Mouse (Mus musculus): Measurements from ENCODE around the gene Dctn3.
"Not testable (repeated sequence)": the region's sequence is repeated elsewhere in the genome, so short reads cannot be mapped to it uniquely, and the experiment has no call there.

The Dctn3 gene

DNA sequence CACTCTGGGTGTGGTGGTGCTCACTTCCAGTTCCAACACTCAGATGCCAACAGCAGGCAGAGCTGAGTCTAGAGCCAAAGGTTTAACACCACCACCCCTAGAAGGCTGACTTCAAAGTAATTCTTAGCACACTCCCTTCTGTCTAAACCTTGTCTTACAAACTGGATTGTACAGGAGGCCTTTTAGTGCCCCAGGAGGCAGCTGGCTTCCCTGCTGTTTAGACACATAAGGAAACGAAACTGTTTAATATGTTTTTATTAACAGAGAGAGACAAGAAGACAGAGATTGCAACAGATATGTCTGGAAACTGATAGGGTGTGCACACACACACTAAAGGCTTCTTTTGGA lies 15.3 kb upstream of the Dctn3 start:
- no peak for DNase-seq (ENCODE audit: low read depth, low spot score)

DNA sequence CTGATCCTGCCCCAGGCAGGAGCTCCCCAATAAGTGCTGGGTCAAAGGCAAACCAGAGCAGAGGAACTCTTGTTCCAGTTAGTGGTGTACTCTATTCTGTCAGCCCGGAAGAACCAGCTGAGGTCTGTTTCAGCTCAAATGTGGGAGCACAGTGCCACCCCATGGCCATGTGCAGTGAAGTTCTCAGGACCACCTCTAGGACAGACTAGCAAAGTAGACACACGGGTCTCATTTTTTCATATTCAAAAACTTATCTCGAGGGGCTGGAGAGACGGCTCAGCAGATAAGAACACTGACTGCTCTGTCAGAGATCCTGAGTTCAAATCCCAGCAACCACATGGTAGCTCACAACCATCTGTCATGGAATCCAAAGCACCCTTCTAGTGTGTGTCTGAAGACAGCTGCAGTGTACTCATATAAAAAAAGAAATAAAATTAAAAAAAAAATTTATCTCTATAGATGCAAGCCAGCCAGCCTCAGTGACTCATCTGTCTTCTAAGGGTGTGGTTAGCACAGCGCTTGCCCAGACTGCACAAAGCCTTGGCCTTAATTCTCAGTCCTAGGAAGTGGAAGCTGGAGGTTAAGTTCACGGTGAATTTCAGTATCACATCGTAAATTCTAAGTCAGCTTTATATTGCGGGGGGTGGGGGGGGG lies 14.8 kb upstream of the Dctn3 start:
- peak; percentile 77 for DNase-seq (ENCODE audit: low read depth, low spot score)

DNA sequence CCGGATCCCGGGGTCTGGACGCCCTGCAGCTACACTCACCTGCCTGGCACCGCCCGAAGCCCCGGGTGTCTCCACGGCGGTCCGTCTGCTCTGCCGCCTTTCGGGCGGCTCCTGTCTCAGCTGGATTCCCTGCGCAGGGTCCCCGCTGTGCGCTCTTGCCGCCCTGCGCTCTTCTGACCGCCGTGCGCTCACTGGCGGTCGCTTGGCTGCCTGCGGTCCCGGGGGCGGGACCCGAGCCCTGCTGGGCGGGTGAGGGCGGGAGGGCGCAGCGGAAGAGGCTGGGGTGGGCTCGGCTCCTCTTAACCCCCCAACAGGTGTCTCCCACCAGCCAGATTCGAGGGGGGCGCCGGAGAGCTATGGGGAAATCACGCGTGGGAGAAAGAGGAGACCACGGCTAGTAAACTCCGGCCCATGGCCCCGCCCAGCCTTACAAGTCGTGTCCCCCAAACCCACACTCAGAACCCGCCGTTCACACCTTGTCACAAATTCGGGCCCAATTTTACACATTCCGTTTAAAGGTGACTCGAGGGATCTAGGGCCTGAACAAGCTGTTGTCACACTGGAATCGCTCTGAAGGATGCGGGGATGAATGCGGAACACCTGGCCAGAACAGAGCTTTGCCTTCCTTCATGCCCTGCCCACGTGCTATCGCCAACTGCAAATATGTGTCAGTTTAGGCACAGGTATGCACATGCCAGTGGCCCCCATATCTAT lies 8.2 kb upstream of the Dctn3 start, which contains the start of gene Arid3c:
Gene Arid3c (minus strand): TSS at position 91 of the 714 bp plus-strand sequence.
- DNase-seq (ENCODE audit: low read depth, low spot score), result peak; percentile 54

DNA sequence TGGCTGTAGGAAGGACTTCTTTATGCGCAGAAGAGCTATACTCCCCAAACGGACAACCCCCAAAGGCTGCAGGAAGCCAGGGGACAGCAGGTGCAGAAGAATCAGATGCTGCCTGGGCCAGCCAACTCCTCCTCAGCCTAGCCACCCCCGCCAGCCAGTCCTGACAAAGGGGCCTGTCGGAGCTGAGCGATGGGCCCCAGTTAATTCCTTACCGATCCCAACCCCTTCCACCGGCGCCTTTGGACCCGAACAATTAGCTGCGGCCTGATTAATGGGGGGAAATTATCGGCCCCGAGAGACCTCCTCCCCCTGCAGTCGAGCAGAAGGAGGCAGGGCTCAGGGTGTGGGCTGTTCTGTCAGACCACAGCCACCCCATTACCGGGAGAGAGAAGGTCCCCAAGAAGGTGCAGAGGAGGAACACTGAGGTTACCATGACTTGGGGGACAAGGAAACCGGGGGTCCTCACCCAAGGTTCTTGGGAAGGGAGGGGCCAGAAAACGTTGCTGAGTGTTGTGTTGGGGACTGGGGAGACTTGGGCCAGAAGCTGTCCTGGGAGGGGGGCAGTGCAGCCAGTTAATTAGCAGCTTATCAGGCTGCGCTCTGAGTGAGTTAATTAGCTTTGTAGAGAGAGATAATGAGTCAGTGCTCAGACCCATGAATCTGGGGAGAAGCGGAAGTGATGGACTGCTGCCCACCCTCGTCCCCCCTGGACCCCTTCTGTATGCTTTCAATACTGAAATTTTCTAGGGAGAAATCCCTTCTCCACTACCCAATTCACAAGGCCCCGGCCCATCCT lies 4.1 kb upstream of the Dctn3 start:
- peak; percentile 53 for DNase-seq (ENCODE audit: low read depth, low spot score)

DNA sequence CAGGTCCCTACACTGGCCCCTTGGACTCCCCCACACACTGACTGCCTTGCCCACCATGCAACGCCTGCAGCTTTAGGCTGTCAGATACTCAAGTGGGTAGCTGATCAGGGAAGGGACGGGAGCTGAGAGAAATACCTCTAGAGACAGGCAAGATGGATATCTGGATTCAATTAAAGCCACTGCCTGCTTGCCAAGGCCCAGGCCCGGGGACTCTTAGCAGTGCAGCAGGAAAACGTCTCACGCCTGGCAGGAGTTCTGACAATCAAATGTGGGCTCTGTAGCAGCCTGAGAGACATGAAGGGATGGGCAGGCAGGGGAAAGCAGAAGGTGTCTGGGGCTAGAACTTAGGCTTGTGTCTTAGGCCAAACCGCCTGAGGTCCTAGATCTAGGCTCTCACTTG lies 6.1 kb downstream of the Dctn3 start:
- DNase-seq (ENCODE audit: low read depth, low spot score), result no peak

- no peak for DNase-seq (ENCODE audit: low read depth, low spot score)
Measured at GRCm38 (mm10) chr4:41715596-41715995, 7.4 kb downstream of the Dctn3 start.

GRCm38 (mm10) chr4:41715082-41715481 lies 7.9 kb downstream of the Dctn3 start:
- DNase-seq (ENCODE audit: low read depth, low spot score), result no peak

DNA sequence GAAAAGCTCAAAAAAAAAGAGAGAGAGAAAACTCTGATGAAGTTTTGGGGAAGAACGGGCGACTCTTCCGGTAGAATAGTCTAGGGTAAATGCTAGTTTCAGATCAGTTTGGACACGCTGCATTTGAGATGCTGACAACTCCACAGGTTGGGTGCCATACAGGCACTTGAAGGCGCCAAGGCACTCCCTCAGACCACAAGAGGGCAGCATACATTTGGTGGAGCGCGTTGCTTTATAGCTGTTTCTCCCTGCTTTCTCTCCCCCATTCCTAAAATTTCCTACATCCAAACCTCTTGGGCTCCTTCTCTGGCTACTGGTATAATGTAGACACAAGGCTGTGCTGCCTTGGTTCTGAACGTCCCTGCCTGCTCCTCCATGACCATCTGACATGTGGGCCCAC lies 8.7 kb downstream of the Dctn3 start:
- DNase-seq (ENCODE audit: low read depth, low spot score), result peak; percentile 77

DNA sequence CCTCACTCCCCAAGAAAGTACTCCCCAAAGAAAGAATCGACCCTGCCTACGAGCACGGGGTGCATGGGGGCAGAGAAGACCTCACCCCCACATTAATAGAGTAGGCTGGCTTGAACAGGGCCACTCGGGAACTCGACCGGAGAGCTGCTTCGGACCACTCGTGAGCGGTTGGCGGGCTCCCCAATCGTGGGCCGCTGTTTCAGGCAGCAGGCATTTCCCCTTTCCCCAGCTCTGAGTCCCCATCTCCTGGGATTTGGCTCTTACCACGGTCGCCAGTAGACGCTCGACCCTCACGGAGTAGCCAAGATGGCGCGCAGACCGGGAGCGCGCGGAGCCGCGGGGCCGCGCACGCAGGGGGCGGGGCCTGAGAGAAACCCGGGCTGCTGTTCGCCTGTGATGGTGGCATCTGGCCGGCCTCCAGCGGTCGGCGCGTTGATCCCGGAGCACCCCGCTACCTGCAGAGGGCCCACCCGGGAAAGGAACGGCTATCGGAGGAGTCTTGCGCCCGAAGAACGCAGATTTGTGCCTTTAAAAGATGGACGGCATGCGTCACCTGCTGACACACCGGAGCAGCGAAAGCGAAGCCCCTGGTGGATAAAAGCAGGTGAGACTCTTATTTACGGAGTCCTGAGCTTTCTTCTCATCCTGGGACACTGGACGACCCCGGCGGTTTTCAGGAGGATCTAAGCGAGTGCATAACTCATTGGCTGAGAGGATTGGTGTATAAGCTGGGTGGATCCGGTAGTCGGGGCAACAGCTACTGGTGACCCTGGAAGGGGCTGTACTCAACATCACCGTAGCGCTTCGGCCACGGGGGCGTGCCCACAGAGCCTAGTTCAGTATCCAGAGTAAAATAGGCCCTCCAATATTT lies 9.5 kb downstream of the Dctn3 start, which contains the start of gene Rpp25l:
Gene Rpp25l (minus strand): TSS at position 338 of the 871 bp plus-strand sequence.
- DNase-seq (ENCODE audit: low read depth, low spot score), result peak; percentile 91

DNA sequence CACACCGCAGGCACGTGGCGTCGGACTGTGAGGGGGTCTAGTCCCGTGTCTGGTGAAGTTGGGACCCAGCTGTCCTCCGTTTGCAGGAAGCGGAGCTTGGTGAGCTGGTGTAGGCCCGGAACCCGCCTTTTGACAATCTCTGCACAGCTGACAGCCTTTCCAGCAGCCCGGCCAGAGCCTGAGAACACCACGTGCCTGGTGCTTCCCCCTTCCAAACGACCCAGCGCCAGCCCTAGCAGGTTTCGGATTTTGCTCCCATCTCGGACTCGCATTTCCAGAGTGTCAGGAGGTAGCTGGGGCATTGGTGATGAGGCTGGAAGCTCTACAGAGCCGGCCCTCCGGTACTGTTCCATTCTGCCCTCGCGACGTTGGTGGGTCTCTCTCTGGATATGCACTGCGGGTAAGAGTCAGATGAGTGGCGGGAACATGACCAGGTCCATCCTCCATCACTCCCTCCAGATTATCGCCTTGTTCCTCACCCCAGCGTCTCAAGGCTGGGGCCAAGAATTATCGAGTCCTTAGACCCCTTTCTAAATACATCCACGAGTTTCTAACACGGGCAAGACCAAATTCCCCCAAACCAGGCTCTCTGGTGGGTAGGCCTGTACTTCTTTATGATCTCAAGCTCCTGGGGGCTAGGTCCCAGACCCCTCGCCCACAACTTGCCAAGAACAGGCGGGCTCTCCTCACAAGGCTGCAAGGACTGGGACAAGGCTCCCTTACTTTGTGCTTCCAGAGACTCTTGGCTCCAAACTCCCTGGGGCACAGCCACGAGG lies 10.4 kb downstream of the Dctn3 start:
- DNase-seq (ENCODE audit: low read depth, low spot score), result no peak

GRCm38 (mm10) chr4:41711705-41712375 lies 11.1 kb downstream of the Dctn3 start:
- DNase-seq (ENCODE audit: low read depth, low spot score), result no peak

- DNase-seq (ENCODE audit: low read depth, low spot score), result no peak
Measured at GRCm38 (mm10) chr4:41710229-41710628, 12.7 kb downstream of the Dctn3 start.

DNA sequence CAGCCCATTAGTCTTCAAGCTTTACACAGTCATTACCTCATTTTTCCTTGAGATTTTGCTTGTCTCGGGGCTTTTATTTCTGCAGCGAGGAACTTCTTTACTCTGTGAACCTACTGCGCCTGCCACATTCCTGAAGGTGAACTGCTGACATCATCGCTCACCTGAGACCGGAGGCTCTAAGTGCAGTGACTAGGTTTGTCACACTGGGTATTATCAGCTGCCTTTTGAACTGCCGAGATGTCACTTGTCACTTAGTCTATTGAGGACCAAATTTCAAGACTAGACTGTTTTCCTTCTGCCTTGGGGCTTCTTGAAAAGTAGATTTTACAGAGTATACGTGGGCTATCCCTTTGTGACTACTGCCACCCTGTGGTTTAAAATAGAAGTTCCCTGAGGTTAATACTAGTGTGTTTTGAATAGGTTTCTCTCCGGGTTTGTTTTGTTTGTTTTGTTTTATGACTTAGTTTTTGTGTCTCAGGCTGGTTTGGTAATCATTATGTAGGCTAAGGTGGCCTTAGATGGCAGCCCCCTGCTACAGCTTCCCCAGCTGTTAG lies 14.7 kb downstream of the Dctn3 start:
- DNase-seq (ENCODE audit: low read depth, low spot score), result peak; percentile 77

DNA sequence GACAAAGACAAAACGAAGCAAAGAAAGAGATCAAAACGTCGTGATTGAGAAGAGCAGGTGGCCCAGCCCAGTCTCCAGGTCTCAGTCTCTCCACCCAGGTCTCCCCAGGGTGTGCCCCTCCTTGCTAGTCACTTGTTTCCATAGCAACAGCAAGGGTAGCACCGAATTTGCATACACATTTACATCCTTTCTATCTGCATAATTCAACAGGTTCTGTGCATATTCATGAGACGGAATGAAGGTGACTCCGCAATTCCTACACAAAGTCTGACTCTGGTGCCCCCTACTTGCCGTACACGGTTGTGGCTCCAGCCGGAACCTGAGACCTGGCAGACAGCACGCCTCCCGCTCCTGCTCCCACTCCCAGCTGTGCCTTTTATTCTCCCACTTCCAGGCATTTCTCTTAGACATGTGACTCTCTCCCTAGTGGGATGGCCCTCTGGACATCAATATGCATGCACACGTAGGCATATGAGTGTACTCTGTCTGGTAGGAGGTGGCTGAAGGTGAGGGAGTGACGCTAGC lies 15.9 kb downstream of the Dctn3 start:
- DNase-seq (ENCODE audit: low read depth, low spot score), result peak; percentile 89

- no peak for DNase-seq (ENCODE audit: low read depth, low spot score)
Measured at GRCm38 (mm10) chr4:41705922-41706754, 16.8 kb downstream of the Dctn3 start.

- no peak for DNase-seq (ENCODE audit: low read depth, low spot score)
Measured at GRCm38 (mm10) chr4:41704651-41705050, 18.3 kb downstream of the Dctn3 start.

DNA sequence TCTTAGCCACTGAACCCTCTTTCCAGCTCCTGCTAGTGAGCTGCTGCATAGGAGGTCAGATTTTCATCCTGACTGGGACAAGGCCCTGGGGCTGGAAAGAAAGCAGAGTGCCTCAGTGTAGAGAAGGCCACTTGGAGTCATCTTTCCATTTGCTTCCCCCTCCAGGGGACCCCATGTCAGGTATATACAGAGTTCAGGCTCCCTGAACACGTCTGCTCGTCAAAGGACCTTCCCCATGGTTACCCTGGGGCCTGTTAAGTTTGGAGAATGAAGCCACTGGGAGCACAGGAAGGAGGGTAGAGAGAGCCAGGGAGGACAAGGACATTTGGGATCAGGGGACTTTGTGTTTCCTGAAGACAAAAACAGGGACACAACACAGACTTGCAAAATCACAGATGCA lies 20.7 kb downstream of the Dctn3 start:
- not testable (repeated sequence) for DNase-seq (ENCODE audit: low read depth, low spot score)

- not testable (repeated sequence) for DNase-seq (ENCODE audit: low read depth, low spot score)
Measured at GRCm38 (mm10) chr4:41700224-41700623, 22.7 kb downstream of the Dctn3 start.

DNA sequence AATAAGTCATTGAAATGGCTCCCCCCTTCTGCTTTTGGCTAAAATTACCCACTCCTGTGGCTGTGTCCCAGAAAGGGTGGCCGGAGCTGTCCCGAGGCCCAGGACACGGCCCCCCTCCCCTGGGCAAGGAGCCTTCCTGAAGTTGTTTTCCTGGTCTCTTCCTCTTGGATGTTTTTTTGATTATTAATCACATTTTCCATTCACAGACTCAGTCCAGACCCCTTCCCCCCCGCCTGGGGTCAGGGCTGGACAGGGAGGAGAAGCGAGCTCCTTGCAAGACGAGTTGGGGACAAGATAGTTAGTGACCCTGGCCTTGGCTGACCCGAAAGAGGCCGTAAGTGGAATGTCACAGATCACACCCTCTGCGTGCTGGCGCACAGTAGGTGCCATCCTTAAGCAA lies 23.2 kb downstream of the Dctn3 start, which contains the start of gene Il11ra1:
Gene Il11ra1 (plus strand): TSS at position 207 of the 400 bp plus-strand sequence.
- not testable (repeated sequence) for DNase-seq (ENCODE audit: low read depth, low spot score)

Measured in mesoderm, embryonic 11.5 days (tissue).